Mouse (Mus musculus): ENCODE data around the gene Aldh1a1. TPM values are rescaled to one million over a fixed set of nuclear protein-coding genes. Genes with fewer than 3 reads are reported as not detected.

Gene Aldh1a1
- polyA plus RNA-seq, 1 experiment = 242 TPM

GRCm38 (mm10) chr19:20566294-20566693, 73.8 kb downstream of the Aldh1a1 start:
- no peaks in the 10 kb centered on the region for H3K4me1 ChIP-seq (ENCODE audit: control insufficient read depth, insufficient read depth, low read length)
- 71% methylated on average over 4 of the region's 4 CpGs for WGBS
- no peak for DNase-seq
- TF ChIP-seq CTCF (IDR thresholded peaks at IDR 0.05; ENCODE audit: insufficient read depth, low read length) = no peak
- H3K4me3 ChIP-seq (replicated peaks; ENCODE audit: extremely low read depth, low read depth, low read length) = no peak overlapping the region

GRCm38 (mm10) chr19:20567039-20567438, 74.5 kb downstream of the Aldh1a1 start:
- WGBS = 94% methylated on average over 2 of the region's 2 CpGs
- TF ChIP-seq POLR2A (IDR thresholded peaks at IDR 0.05; ENCODE audit: borderline replicate concordance, extremely low read depth, low read depth, low read length) = no peak
- no peak for TF ChIP-seq CTCF (IDR thresholded peaks at IDR 0.05; ENCODE audit: insufficient read depth, low read length)

GRCm38 (mm10) chr19:20576984-20577383, 84.5 kb downstream of the Aldh1a1 start:
- Histone ChIP-seq H3K4me1 (ENCODE audit: control insufficient read depth, insufficient read depth, low read length) (no peaks in the 10 kb centered on the region), H3K4me3 (replicated peaks; ENCODE audit: extremely low read depth, low read depth, low read length) (no peak overlapping the region)
- TF ChIP-seq POLR2A (IDR thresholded peaks at IDR 0.05; ENCODE audit: borderline replicate concordance, extremely low read depth, low read depth, low read length) (no peak), CTCF (IDR thresholded peaks at IDR 0.05; ENCODE audit: insufficient read depth, low read length) (no peak)
- WGBS = 38% methylated on average over 3 of the region's 3 CpGs
- no peak for DNase-seq

More at GRCm38 (mm10) chr19:20567039-20567438, 74.5 kb downstream of the Aldh1a1 start:
- DNase-seq = no peak
- Histone ChIP-seq H3K4me1 (ENCODE audit: control insufficient read depth, insufficient read depth, low read length) (no peaks in the 10 kb centered on the region), H3K4me3 (replicated peaks; ENCODE audit: extremely low read depth, low read depth, low read length) (no peak overlapping the region)

- H3K4me3 ChIP-seq (replicated peaks; ENCODE audit: extremely low read depth, low read depth, low read length) = no peak overlapping the region
- no peak for DNase-seq
- 53% methylated on average over 5 of the region's 5 CpGs for WGBS
- TF ChIP-seq POLR2A (IDR thresholded peaks at IDR 0.05; ENCODE audit: borderline replicate concordance, extremely low read depth, low read depth, low read length) (no peak), CTCF (IDR thresholded peaks at IDR 0.05; ENCODE audit: insufficient read depth, low read length) (no peak)
- no peaks in the 10 kb centered on the region for H3K4me1 ChIP-seq (ENCODE audit: control insufficient read depth, insufficient read depth, low read length)
Measured at GRCm38 (mm10) chr19:20577429-20577828, 84.9 kb downstream of the Aldh1a1 start.

GRCm38 (mm10) chr19:20599951-20600350, 107.4 kb downstream of the Aldh1a1 start:
- no peak for TF ChIP-seq CTCF (IDR thresholded peaks at IDR 0.05; ENCODE audit: insufficient read depth, low read length)
- TF ChIP-seq POLR2A (IDR thresholded peaks at IDR 0.05; ENCODE audit: borderline replicate concordance, extremely low read depth, low read depth, low read length) = no peak
- Histone ChIP-seq H3K4me1 (ENCODE audit: control insufficient read depth, insufficient read depth, low read length) (no peaks in the 10 kb centered on the region), H3K4me3 (replicated peaks; ENCODE audit: extremely low read depth, low read depth, low read length) (no peak overlapping the region)
- no peak for DNase-seq

- H3K4me3 ChIP-seq (replicated peaks; ENCODE audit: extremely low read depth, low read depth, low read length) = peak overlapping the region; percentile 56
- TF ChIP-seq POLR2A (IDR thresholded peaks at IDR 0.05; ENCODE audit: borderline replicate concordance, extremely low read depth, low read depth, low read length) (peak; percentile 95; the same call in 1 of the 2 replicates), CTCF (IDR thresholded peaks at IDR 0.05; ENCODE audit: insufficient read depth, low read length) (no peak)
- no peaks in the 10 kb centered on the region for H3K4me1 ChIP-seq (ENCODE audit: control insufficient read depth, insufficient read depth, low read length)
- WGBS = 40% methylated on average over 3 of the region's 3 CpGs
- DNase-seq = peak; percentile 66
Measured at GRCm38 (mm10) chr19:20601739-20602138, 109.2 kb downstream of the Aldh1a1 start.

- no peak for DNase-seq
- TF ChIP-seq POLR2A (IDR thresholded peaks at IDR 0.05; ENCODE audit: borderline replicate concordance, extremely low read depth, low read depth, low read length) = no peak
- no peak for TF ChIP-seq CTCF (IDR thresholded peaks at IDR 0.05; ENCODE audit: insufficient read depth, low read length)
- no peaks in the 10 kb centered on the region for H3K4me1 ChIP-seq (ENCODE audit: control insufficient read depth, insufficient read depth, low read length)
- WGBS = 66% methylated on average over 1 of the region's 1 CpGs
- peak overlapping the region; percentile 54 for H3K4me3 ChIP-seq (replicated peaks; ENCODE audit: extremely low read depth, low read depth, low read length)
Measured at GRCm38 (mm10) chr19:20603212-20603611, 110.7 kb downstream of the Aldh1a1 start.

- no peak for TF ChIP-seq POLR2A (IDR thresholded peaks at IDR 0.05; ENCODE audit: borderline replicate concordance, extremely low read depth, low read depth, low read length)
- TF ChIP-seq CTCF (IDR thresholded peaks at IDR 0.05; ENCODE audit: insufficient read depth, low read length) = no peak
- H3K4me1 ChIP-seq (ENCODE audit: control insufficient read depth, insufficient read depth, low read length) = no peaks in the 10 kb centered on the region
- no peak for DNase-seq
- WGBS = 84% methylated on average over 2 of the region's 2 CpGs
- H3K4me3 ChIP-seq (replicated peaks; ENCODE audit: extremely low read depth, low read depth, low read length) = peak overlapping the region; percentile 39
Measured at GRCm38 (mm10) chr19:20603866-20604265, 111.4 kb downstream of the Aldh1a1 start.

- whole genome bisulfite sequencing = 35% methylated on average over 3 of the region's 3 CpGs
- TF ChIP-seq CTCF (IDR thresholded peaks at IDR 0.05; ENCODE audit: insufficient read depth, low read length) (no peak), POLR2A (IDR thresholded peaks at IDR 0.05; ENCODE audit: borderline replicate concordance, extremely low read depth, low read depth, low read length) (no peak)
- no peaks in the 10 kb centered on the region; the same call in 1 of the 2 replicates for H3K4me1 ChIP-seq (ENCODE audit: control insufficient read depth, insufficient read depth, low read length)
- no peak for DNase-seq
- H3K4me3 ChIP-seq (replicated peaks; ENCODE audit: extremely low read depth, low read depth, low read length) = no peak overlapping the region
Measured at GRCm38 (mm10) chr19:20614252-20614930, 121.9 kb downstream of the Aldh1a1 start.

GRCm38 (mm10) chr19:20622434-20622833, 129.9 kb downstream of the Aldh1a1 start:
- 70% methylated on average over 2 of the region's 2 CpGs for WGBS
- no peak overlapping the region for H3K4me3 ChIP-seq (replicated peaks; ENCODE audit: extremely low read depth, low read depth, low read length)
- no peaks in the 10 kb centered on the region for H3K4me1 ChIP-seq (ENCODE audit: control insufficient read depth, insufficient read depth, low read length)
- no peak for DNase-seq
- no peak for TF ChIP-seq CTCF (IDR thresholded peaks at IDR 0.05; ENCODE audit: insufficient read depth, low read length)
